Mouse (Mus musculus) hindbrain, embryonic 12.5 days (tissue): ENCODE measurements around the gene Chit1. TPM values are rescaled to one million over a fixed set of nuclear protein-coding genes. Genes with fewer than 3 reads are reported as not detected.

Source experiments
- ATAC-seq: fragments of 200-750 bp; cut with Nextera tagmentation; 2 replicates; pipeline ENCODE4 v1.8.0; 2017; ENCODE audit warnings: moderate TSS enrichment; ENCODE audit not compliant: low FRiP score
- H3K27ac ChIP-seq: fragments of 300-500 bp; sonication (generic); 2 replicates; pipeline ENCODE4 v1.5.1; 2016; ENCODE audit warnings: mild to moderate bottlenecking
- H3K27me3 ChIP-seq: fragments of 300-500 bp; sonication (generic); 2 replicates; pipeline ENCODE4 v1.6.1; 2016; ENCODE audit warnings: mild to moderate bottlenecking
- H3K36me3 ChIP-seq: fragments of 300-500 bp; sonication (generic); 2 replicates; pipeline ENCODE4 v1.6.1; 2016; ENCODE audit warnings: mild to moderate bottlenecking
- H3K4me1 ChIP-seq: fragments of 300-500 bp; sonication (generic); 2 replicates; pipeline ENCODE4 v1.6.1; 2016
- H3K4me2 ChIP-seq: fragments of 300-500 bp; sonication (generic); replicated peaks from 2 replicates; pipeline ENCODE4 v1.6.1; 2016; ENCODE audit warnings: mild to moderate bottlenecking
- H3K4me3 ChIP-seq: fragments of 300-500 bp; sonication (generic); 2 replicates; pipeline ENCODE4 v1.5.1; 2016; ENCODE audit warnings: mild to moderate bottlenecking
- H3K9ac ChIP-seq: fragments of 300-500 bp; sonication (generic); 2 replicates; pipeline ENCODE4 v1.6.1; 2016; ENCODE audit warnings: mild to moderate bottlenecking, moderate library complexity
- H3K9me3 ChIP-seq: fragments of 300-500 bp; sonication (generic); replicated peaks from 2 replicates; pipeline ENCODE4 v1.6.1; 2016; ENCODE audit warnings: mild to moderate bottlenecking
- WGBS: fragments of 180-500 bp; shearing (Covaris S2); methylation state at CpG from one replicate; pipeline ENCODE4 v1.1.7; 2016; 5-methylcytosine and 5-hydroxymethylcytosine counted together
- polyA plus RNA-seq: library from polyadenylated mRNA; unstranded; fragments of >200 nt; fragmentation: Nextera tagmentation; extraction: Ambion mirVana; gene quantifications from 2 replicates; pipeline ENCODE4 v1.2.1, GENCODE M21; 2016

The Chit1 gene
- polyA plus RNA-seq, 1 experiment from 2014 or later: not detected

- H3K27ac ChIP-seq: no peak overlapping the region
- peaks cover 47% of the 10 kb centered on the region for H3K4me1 ChIP-seq
These were observed 30.1 kb upstream of the Chit1 start for GRCm38 (mm10) chr1:134080881-134081450.

GRCm38 (mm10) chr1:134082987-134083516 is 28.0 kb upstream of the Chit1 start:
- Histone ChIP-seq H3K36me3 (no peaks in the 10 kb centered on the region), H3K27ac (no peak overlapping the region), H3K9me3 (no peaks in the 10 kb centered on the region), H3K4me1 (peaks cover 42% of the 10 kb centered on the region), H3K4me3 (no peak overlapping the region), H3K27me3 (no peaks in the 10 kb centered on the region; the same call in 1 of the 2 replicates), H3K9ac (peak overlapping the region; percentile 5; the same call in 1 of the 2 replicates), H3K4me2 (no peak overlapping the region)
- WGBS: 54% methylated on average over 11 of the region's 11 CpGs
- no peak for ATAC-seq

More at GRCm38 (mm10) chr1:134080881-134081450, 30.1 kb upstream of the Chit1 start:
- no peak overlapping the region for H3K9ac ChIP-seq
- H3K4me2 ChIP-seq: no peak overlapping the region
- 0 out of 2 replicates have a peak, but pooled peaks cover 1% of the 10 kb centered on the region for H3K36me3 ChIP-seq
- 84% methylated on average over 5 of the region's 5 CpGs for WGBS
- no peaks in the 10 kb centered on the region for H3K9me3 ChIP-seq
- no peak for ATAC-seq
- no peak overlapping the region for H3K4me3 ChIP-seq
- H3K27me3 ChIP-seq: no peaks in the 10 kb centered on the region; the same call in 1 of the 2 replicates

- Histone ChIP-seq H3K4me1 (peaks cover 37% of the 10 kb centered on the region), H3K36me3 (no peaks in the 10 kb centered on the region), H3K4me2 (no peak overlapping the region), H3K27ac (no peak overlapping the region), H3K9ac (no peak overlapping the region), H3K9me3 (no peaks in the 10 kb centered on the region), H3K4me3 (no peak overlapping the region), H3K27me3 (no peaks in the 10 kb centered on the region; the same call in 1 of the 2 replicates)
- ATAC-seq: no peak
- WGBS: 82% methylated on average over 8 of the region's 8 CpGs
These were observed 27.4 kb upstream of the Chit1 start for GRCm38 (mm10) chr1:134083676-134084075.

GRCm38 (mm10) chr1:134084128-134084527 is 26.9 kb upstream of the Chit1 start:
- H3K27ac ChIP-seq: no peak overlapping the region
- H3K4me2 ChIP-seq: no peak overlapping the region
- 91% methylated on average over 3 of the region's 3 CpGs for WGBS
- no peak overlapping the region for H3K4me3 ChIP-seq
- H3K9ac ChIP-seq: no peak overlapping the region
- H3K9me3 ChIP-seq: no peaks in the 10 kb centered on the region
- no peaks in the 10 kb centered on the region for H3K36me3 ChIP-seq
- ATAC-seq: no peak
- no peaks in the 10 kb centered on the region; the same call in 1 of the 2 replicates for H3K27me3 ChIP-seq
- H3K4me1 ChIP-seq: peaks cover 37% of the 10 kb centered on the region

GRCm38 (mm10) chr1:134086017-134086416 is 25.0 kb upstream of the Chit1 start:
- no peaks in the 10 kb centered on the region; the same call in 1 of the 2 replicates for H3K27me3 ChIP-seq
- no peaks in the 10 kb centered on the region for H3K9me3 ChIP-seq
- H3K27ac ChIP-seq: peak overlapping the region; percentile 68
- H3K9ac ChIP-seq: no peak overlapping the region
- ATAC-seq: peak; percentile 57
- 0 out of 2 replicates have a peak overlapping the region, but pooled peaks have one; percentile 21 for H3K4me2 ChIP-seq
- 9% methylated on average over 3 of the region's 3 CpGs for WGBS
- no peaks in the 10 kb centered on the region for H3K36me3 ChIP-seq
- H3K4me1 ChIP-seq: peaks cover 25% of the 10 kb centered on the region
- H3K4me3 ChIP-seq: no peak overlapping the region

GRCm38 (mm10) chr1:134086811-134087398 is 24.1 kb upstream of the Chit1 start:
- H3K27me3 ChIP-seq: no peaks in the 10 kb centered on the region; the same call in 1 of the 2 replicates
- H3K27ac ChIP-seq: peak overlapping the region; percentile 68
- no peaks in the 10 kb centered on the region for H3K9me3 ChIP-seq
- H3K4me1 ChIP-seq: peaks cover 25% of the 10 kb centered on the region
- WGBS: 52% methylated on average over 16 of the region's 16 CpGs
- no peak overlapping the region for H3K4me3 ChIP-seq
- no peak for ATAC-seq
- H3K36me3 ChIP-seq: no peaks in the 10 kb centered on the region
- 0 out of 2 replicates have a peak overlapping the region, but pooled peaks have one; percentile 21 for H3K4me2 ChIP-seq
- no peak overlapping the region for H3K9ac ChIP-seq

- no peak overlapping the region for H3K4me2 ChIP-seq
- peaks cover 38% of the 10 kb centered on the region for H3K4me1 ChIP-seq
- 91% methylated on average over 7 of the region's 7 CpGs for WGBS
- no peak for ATAC-seq
- no peaks in the 10 kb centered on the region for H3K9me3 ChIP-seq
- H3K27ac ChIP-seq: no peak overlapping the region
- no peaks in the 10 kb centered on the region; the same call in 1 of the 2 replicates for H3K27me3 ChIP-seq
- H3K36me3 ChIP-seq: no peaks in the 10 kb centered on the region
- no peak overlapping the region for H3K4me3 ChIP-seq
- H3K9ac ChIP-seq: no peak overlapping the region
These were observed 22.0 kb upstream of the Chit1 start for GRCm38 (mm10) chr1:134089074-134089473.

GRCm38 (mm10) chr1:134091851-134092250 is 19.2 kb upstream of the Chit1 start:
- Histone ChIP-seq H3K27ac (no peak overlapping the region), H3K9me3 (no peaks in the 10 kb centered on the region), H3K4me3 (no peak overlapping the region), H3K27me3 (no peaks in the 10 kb centered on the region), H3K36me3 (no peaks in the 10 kb centered on the region), H3K9ac (no peak overlapping the region), H3K4me2 (no peak overlapping the region), H3K4me1 (peaks cover 53% of the 10 kb centered on the region)
- 88% methylated on average over 3 of the region's 3 CpGs for WGBS
- ATAC-seq: no peak

- no peak for ATAC-seq
- peak overlapping the region; percentile 68; the same call in 1 of the 2 replicates for H3K9ac ChIP-seq
- peak overlapping the region; percentile 41 for H3K4me3 ChIP-seq
- no peaks in the 10 kb centered on the region for H3K27me3 ChIP-seq
- peaks cover 53% of the 10 kb centered on the region for H3K4me1 ChIP-seq
- H3K9me3 ChIP-seq: no peaks in the 10 kb centered on the region
- peak overlapping the region; percentile 84 for H3K27ac ChIP-seq
- 32% methylated on average over 6 of the region's 6 CpGs for WGBS
- peak overlapping the region; percentile 77 for H3K4me2 ChIP-seq
- no peaks in the 10 kb centered on the region for H3K36me3 ChIP-seq
These were observed 18.7 kb upstream of the Chit1 start for GRCm38 (mm10) chr1:134092368-134092767.

GRCm38 (mm10) chr1:134092852-134093770 is 17.9 kb upstream of the Chit1 start:
- H3K27me3 ChIP-seq: no peaks in the 10 kb centered on the region
- WGBS: 2% methylated on average over 43 of the region's 43 CpGs
- ATAC-seq: peak; percentile 78
- peaks cover 60% of the 10 kb centered on the region for H3K4me1 ChIP-seq
- H3K4me3 ChIP-seq: peak overlapping the region; percentile 41
- no peaks in the 10 kb centered on the region for H3K36me3 ChIP-seq
- no peaks in the 10 kb centered on the region for H3K9me3 ChIP-seq
- H3K27ac ChIP-seq: peak overlapping the region; percentile 84
- H3K4me2 ChIP-seq: peak overlapping the region; percentile 77
- peak overlapping the region; percentile 68 for H3K9ac ChIP-seq

GRCm38 (mm10) chr1:134093771-134094526 is 17.1 kb upstream of the Chit1 start:
- H3K4me1 ChIP-seq: peaks cover 67% of the 10 kb centered on the region
- no peaks in the 10 kb centered on the region for H3K9me3 ChIP-seq
- ATAC-seq: no peak
- peak overlapping the region; percentile 84 for H3K27ac ChIP-seq
- H3K27me3 ChIP-seq: no peaks in the 10 kb centered on the region
- 67% methylated on average over 13 of the region's 13 CpGs for WGBS
- H3K4me2 ChIP-seq: peak overlapping the region; percentile 77
- H3K36me3 ChIP-seq: no peaks in the 10 kb centered on the region
- no peak overlapping the region for H3K4me3 ChIP-seq
- H3K9ac ChIP-seq: peak overlapping the region; percentile 68
